Mouse (Mus musculus) embryonic fibroblast, embryonic 13.5 days (primary cell): ENCODE data around the gene Ppp1r16b. TPM values are rescaled to one million over a fixed set of nuclear protein-coding genes. Genes with fewer than 3 reads are reported as not detected.

Experiments used
- H3K27ac ChIP-seq: 2 replicates; pipeline ENCODE4 v1.5.1; 2012; ENCODE audit warnings: low read length, control low read depth, inconsistent platforms; ENCODE audit not compliant: insufficient read depth
- H3K4me1 ChIP-seq: 2 replicates; pipeline ENCODE4 v1.6.1; 2011; ENCODE audit warnings: low read length; ENCODE audit not compliant: control insufficient read depth, insufficient read depth
- H3K4me3 ChIP-seq: 2 replicates; pipeline ENCODE4 v1.5.1; 2011; ENCODE audit warnings: mild to moderate bottlenecking, control low read depth, low read length; ENCODE audit not compliant: insufficient read depth
- CTCF ChIP-seq: IDR thresholded peaks from 2 replicates; pipeline ENCODE4 v1.5.1; 2011; ENCODE audit warnings: mild to moderate bottlenecking, control low read depth, low read length, moderate library complexity, borderline replicate concordance; ENCODE audit not compliant: insufficient read depth
- POLR2A ChIP-seq: IDR thresholded peaks from 2 replicates; pipeline ENCODE4 v1.6.1; 2011; ENCODE audit warnings: low read depth, mild to moderate bottlenecking, control low read depth, low read length, moderate library complexity
- polyA plus RNA-seq: library from polyadenylated mRNA; stranded (reverse); fragments of >200 nt; gene quantifications from 2 replicates; pipeline ENCODE4 v1.2.4, GENCODE M21; 2011; ENCODE audit warnings: low read depth; ENCODE audit not compliant: missing spikeins, insufficient read length

The Ppp1r16b gene
- polyA plus RNA-seq, 1 experiment, result 0.09 TPM

GRCm38 (mm10) chr2:158641869-158642268 lies 23.3 kb upstream of the Ppp1r16b start:
- H3K4me3 ChIP-seq, result no peak overlapping the region
- H3K4me1 ChIP-seq, result no peaks in the 10 kb centered on the region
- H3K27ac ChIP-seq, result no peak overlapping the region
- TF ChIP-seq CTCF (peak; percentile 84), POLR2A (no peak)

DNA sequence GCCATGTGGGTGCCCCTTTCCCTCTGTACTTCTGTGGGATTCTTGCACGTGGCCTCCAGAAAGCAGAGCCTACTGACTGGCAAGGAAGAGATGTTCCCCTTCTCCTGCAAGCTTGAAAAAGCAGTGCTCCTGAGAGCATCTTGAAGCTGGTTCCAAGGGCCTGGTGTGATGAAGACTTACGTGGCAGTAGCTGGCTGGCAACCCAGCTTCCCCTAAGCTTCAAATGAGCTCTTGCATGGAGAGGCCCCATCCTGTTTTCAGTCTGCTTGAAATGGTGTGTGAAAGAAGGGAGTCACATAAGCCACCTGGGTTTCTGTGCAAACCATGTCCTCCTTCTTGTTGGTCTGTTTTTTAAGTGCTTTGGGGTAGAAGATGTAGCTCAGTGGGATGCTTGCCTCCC lies 22.6 kb upstream of the Ppp1r16b start:
- TF ChIP-seq POLR2A, result no peak
- TF ChIP-seq CTCF, result no peak
- Histone ChIP-seq H3K27ac (no peak overlapping the region), H3K4me3 (no peak overlapping the region), H3K4me1 (no peaks in the 10 kb centered on the region)

DNA sequence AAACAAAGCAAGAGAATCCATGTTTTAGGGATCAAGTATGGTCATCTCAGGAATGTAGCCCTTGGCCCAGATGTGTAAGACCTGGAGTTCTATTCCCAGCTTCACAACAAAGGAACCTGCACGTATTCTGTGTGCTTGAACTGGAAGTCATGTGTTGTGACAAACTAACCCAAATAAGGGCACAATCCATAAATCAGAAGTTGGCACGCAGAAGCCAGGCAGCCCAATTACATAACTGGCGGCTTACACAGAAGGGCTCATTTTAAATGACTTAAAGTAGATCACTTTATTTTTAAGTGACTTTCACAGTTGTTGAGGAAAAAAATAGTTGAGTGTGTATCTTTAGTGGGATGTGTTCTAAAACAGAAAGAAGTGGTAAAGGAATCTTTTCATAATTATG lies 21.4 kb upstream of the Ppp1r16b start:
- no peak overlapping the region for H3K27ac ChIP-seq

DNA sequence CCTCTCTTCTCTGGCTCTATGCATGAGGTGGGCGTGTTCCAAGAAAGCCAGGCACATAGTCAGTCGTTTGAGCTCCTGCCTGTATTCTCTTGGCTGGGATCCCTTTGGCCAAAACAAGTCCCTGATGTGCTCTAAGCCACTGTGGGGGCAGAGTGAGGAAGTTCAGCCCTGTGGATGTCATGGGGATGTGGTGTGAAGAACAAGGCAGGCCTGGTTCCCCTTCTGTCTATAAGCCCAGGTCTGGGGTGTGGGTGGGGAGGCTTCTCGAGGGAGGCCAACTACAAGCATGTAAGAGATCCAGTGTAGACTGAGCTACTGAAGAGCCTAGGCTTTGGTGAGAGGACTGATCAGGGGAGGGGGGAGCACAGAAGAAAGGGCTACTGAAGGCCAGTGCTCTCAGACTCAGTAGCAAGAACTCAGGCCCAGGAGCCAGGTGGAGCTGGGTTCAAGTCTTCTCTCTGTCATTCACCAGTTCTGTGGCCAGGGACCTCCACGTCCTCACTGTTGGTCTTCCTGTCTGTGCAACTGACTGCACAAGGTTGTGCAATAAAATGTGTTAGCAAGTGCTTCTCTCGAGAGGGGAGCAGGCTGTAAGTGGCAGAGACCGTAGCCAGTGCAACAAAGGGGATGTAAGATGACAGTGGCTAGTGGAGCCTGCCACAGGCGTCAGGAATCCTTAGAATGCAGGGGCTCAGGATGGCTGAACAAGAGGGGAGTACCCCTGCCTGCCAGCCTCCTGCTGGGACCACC lies 13.9 kb upstream of the Ppp1r16b start:
- TF ChIP-seq POLR2A (no peak), CTCF (no peak)

More for the DNA sequence above, 21.4 kb upstream of the Ppp1r16b start:
- Histone ChIP-seq H3K4me1 (no peaks in the 10 kb centered on the region), H3K4me3 (no peak overlapping the region)
- TF ChIP-seq CTCF (no peak), POLR2A (no peak)

DNA sequence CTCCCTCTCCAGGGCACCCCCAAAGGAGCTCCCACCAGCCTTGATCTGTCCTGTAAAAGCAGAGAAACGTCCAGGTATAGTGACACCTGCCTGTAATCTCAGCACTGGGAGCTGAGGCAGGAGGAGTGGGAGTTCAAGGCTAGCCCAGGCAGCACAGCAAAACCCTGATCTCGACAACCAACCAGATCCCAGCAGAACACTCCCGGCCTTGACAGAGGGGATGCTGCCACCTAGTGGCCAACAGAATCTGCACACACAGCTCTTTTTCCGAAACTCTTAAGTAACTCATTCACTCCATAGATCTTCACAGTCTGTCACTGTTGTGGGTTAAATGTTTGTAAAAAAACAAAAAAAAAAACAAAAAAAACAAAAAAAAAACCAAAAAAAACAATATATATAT lies 12.2 kb upstream of the Ppp1r16b start:
- Histone ChIP-seq H3K4me3 (no peak overlapping the region), H3K27ac (no peak overlapping the region), H3K4me1 (no peaks in the 10 kb centered on the region)
- TF ChIP-seq POLR2A (no peak), CTCF (peak; percentile 83)

More for the DNA sequence above, 13.9 kb upstream of the Ppp1r16b start:
- H3K4me1 ChIP-seq, result no peaks in the 10 kb centered on the region
- no peak overlapping the region for H3K4me3 ChIP-seq
- H3K27ac ChIP-seq, result no peak overlapping the region

GRCm38 (mm10) chr2:158654717-158655116 lies 10.5 kb upstream of the Ppp1r16b start:
- H3K27ac ChIP-seq, result no peak overlapping the region
- no peak overlapping the region for H3K4me3 ChIP-seq
- H3K4me1 ChIP-seq, result no peaks in the 10 kb centered on the region
- no peak for TF ChIP-seq CTCF
- TF ChIP-seq POLR2A, result no peak

GRCm38 (mm10) chr2:158655806-158656205 lies 9.4 kb upstream of the Ppp1r16b start:
- TF ChIP-seq POLR2A (no peak), CTCF (no peak)
- Histone ChIP-seq H3K4me3 (no peak overlapping the region), H3K4me1 (no peaks in the 10 kb centered on the region), H3K27ac (no peak overlapping the region)

DNA sequence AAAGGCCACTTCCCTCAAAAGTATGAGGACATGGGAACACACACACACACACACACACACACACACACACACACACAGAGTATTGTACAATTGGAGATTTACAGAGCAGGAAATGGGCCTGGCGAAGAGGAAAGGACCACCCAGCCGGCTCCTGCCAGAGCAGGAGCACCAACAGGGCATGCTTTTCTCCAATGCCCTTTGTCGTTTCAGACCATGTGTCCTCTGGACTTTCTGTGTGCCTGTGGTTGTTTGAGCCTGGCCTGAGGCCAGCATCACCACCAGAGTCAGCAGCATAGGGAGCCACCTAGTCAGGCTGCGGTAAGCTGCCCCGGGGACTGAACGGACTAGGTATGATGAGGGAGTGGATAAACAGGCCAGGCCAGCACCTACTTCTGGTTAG lies 6.4 kb upstream of the Ppp1r16b start:
- no peak overlapping the region for H3K4me3 ChIP-seq
- H3K4me1 ChIP-seq, result no peaks in the 10 kb centered on the region
- no peak overlapping the region for H3K27ac ChIP-seq
- no peak for TF ChIP-seq POLR2A
- TF ChIP-seq CTCF, result no peak

DNA sequence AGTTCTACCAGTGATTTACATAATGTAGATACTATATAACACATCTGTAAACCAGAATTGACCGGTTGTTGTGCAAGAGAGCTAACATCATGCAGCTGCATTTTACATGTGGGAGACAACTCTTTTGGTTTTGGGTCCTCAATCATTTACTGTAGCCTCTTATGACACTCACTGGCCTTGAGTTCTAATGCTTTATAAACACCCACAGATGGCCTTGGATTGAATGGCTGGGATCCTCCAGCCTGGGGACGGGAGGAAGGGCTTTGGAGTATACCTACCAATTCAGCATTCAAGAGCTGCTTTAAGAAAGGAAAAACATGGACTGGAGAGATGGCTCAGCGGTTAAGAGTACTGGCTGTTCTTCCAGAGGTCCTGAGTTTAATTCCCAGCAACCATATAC lies 5.9 kb upstream of the Ppp1r16b start:
- no peak for TF ChIP-seq CTCF
- no peaks in the 10 kb centered on the region for H3K4me1 ChIP-seq
- no peak overlapping the region for H3K27ac ChIP-seq
- H3K4me3 ChIP-seq, result no peak overlapping the region

DNA sequence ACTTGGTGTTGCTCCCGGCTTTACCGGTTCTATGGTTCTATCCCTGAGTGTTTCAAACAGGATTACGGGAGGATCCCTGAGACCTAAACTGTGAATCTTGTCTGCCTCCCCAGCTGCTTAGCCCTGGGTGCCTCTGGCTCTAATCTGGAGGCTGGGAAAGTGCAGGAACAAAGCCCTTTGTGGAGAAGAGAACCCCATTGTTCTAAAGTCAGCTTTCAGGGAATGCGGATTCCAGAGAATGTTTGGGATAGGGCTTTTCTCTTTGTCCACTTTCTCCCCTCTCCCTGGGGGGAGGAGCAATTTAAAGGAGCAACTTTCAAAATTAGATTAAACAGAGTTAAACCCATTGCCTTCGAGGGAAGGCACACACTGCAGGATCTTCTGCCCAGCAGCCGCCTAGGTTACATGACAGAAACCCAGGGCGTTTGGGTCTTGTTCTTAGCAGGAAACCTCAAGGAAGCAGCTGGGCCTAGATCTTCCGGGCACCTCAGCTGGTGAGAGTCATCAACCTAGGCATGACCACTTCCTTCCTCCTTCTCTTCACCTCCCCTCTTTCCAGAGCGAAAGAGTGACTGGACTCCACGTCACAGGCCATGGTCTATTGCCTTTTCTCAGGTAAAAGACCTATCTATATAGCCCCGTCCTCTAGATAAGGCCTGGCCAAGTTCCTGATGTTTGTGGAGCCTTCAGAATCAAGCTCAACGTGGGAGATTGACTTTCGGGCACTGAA lies 1.0 kb downstream of the Ppp1r16b start:
- TF ChIP-seq CTCF (no peak), POLR2A (no peak)
- no peak overlapping the region for H3K4me3 ChIP-seq
- H3K27ac ChIP-seq, result no peak overlapping the region
- H3K4me1 ChIP-seq, result no peaks in the 10 kb centered on the region; the same call in 1 of the 2 replicates
